Mouse (Mus musculus): ENCODE measurements around the gene Hist1h2ah. TPM values are rescaled to one million over a fixed set of nuclear protein-coding genes. Genes with fewer than 3 reads are reported as not detected.
"Not testable (repeated sequence)": the region's sequence is repeated elsewhere in the genome, so short reads cannot be mapped to it uniquely, and the experiment has no call there.

Hist1h2ah gene
- 1.9 TPM in 1 of 2 replicates, not detected in the other for polyA plus RNA-seq (2015; fragmentation: Nextera tagmentation; extraction: Ambion mirVana)

DNA sequence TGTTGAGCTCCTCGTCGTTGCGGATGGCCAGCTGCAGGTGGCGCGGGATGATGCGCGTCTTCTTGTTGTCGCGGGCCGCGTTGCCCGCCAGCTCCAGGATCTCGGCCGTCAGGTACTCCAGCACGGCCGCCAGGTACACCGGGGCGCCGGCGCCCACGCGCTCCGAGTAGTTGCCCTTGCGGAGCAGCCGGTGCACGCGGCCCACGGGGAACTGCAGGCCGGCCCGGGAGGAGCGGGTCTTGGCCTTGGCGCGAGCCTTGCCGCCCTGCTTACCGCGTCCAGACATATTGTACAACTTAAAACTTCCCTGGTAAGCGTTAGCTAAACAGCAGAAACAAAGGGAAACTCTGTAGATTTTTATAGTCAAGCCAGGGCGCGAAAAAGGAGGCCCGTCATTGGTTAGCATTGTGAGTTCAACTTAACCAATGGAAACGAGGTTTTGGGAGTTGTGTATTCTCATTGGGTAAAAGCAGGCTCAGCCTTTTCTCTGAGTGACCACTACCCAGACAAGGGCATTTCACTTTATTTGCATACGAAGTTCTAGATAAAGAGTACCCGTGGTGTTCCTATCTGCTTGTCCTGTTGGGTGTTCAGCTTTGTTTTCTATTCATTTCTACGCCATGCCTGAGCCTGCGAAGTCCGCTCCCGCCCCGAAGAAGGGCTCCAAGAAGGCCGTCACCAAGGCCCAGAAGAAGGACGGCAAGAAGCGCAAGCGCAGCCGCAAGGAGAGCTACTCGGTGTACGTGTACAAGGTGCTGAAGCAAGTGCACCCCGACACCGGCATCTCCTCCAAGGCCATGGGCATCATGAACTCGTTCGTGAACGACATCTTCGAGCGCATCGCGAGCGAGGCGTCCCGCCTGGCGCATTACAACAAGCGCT, at the start of gene Hist1h2ah, which contains the start of gene Hist1h2bk:
Hist1h2ah (minus strand) TSS at position 302 of the 882 bp plus-strand sequence.
Hist1h2bk (plus strand) TSS at position 604 of the 882 bp plus-strand sequence.
- H3K9me3 ChIP-seq, H3K36me3 ChIP-seq, H3K27me3 ChIP-seq: not testable (repeated sequence)
- under 1% methylated on average over 26 of the region's 69 CpGs for WGBS
- H3K27ac ChIP-seq: peak within 1 kb of the TSS; percentile 77; the same call in 1 of the 2 replicates
- peaks cover 21% of the 10 kb centered on the region for H3K4me1 ChIP-seq (replicated peaks)
- peak within 1 kb of the TSS; percentile 42 for H3K4me3 ChIP-seq
- peak within 1 kb of the TSS; percentile 62 for H3K9ac ChIP-seq
- peak within 1 kb of the TSS; percentile 70 for H3K4me2 ChIP-seq
- peak; percentile 99 for ATAC-seq (ENCODE audit: low FRiP score)

DNA sequence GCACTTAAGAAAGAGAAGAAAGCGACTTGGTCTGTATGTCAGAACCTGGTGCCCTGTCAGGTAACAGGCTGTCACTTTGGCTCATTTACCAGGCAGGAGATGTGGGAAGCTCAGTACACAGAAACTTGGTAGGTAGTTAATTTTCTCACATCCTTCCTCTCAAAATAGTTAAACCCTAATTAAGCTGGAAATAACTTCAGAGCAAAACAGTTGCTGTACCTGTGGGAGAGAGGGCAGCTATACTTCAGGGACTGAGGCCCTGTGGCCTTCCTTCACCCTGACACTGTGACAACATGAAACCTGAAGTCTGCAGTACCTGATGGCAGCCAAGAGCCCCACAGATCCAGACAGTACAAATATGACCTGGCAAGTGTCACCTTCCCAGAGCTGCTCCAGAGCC, 48.8 kb upstream of the Hist1h2ah start, which contains the start of gene Vmn1r188:
Vmn1r188 (plus strand) TSS at position 301 of the 400 bp plus-strand sequence.
- not testable (repeated sequence) for ATAC-seq (ENCODE audit: low FRiP score); H3K9ac ChIP-seq; H3K36me3 ChIP-seq; H3K27me3 ChIP-seq; H3K27ac ChIP-seq; H3K4me3 ChIP-seq; H3K9me3 ChIP-seq; H3K4me2 ChIP-seq; H3K4me1 ChIP-seq (replicated peaks)
- WGBS: 89% methylated on average over 1 of the region's 1 CpGs

GRCm38 (mm10) chr13:22063468-22063867, 28.1 kb upstream of the Hist1h2ah start:
- ATAC-seq (ENCODE audit: low FRiP score): no peak
- no peak overlapping the region for H3K4me2 ChIP-seq
- no peaks in the 10 kb centered on the region for H3K4me1 ChIP-seq (replicated peaks)
- no peak overlapping the region for H3K4me3 ChIP-seq
- no peaks in the 10 kb centered on the region for H3K36me3 ChIP-seq
- H3K27ac ChIP-seq: no peak overlapping the region
- no peak overlapping the region for H3K9ac ChIP-seq
- 84% methylated on average over 1 of the region's 1 CpGs for WGBS
- H3K27me3 ChIP-seq: no peaks in the 10 kb centered on the region
- 0 out of 2 replicates have a peak, but pooled peaks cover 3% of the 10 kb centered on the region for H3K9me3 ChIP-seq

DNA sequence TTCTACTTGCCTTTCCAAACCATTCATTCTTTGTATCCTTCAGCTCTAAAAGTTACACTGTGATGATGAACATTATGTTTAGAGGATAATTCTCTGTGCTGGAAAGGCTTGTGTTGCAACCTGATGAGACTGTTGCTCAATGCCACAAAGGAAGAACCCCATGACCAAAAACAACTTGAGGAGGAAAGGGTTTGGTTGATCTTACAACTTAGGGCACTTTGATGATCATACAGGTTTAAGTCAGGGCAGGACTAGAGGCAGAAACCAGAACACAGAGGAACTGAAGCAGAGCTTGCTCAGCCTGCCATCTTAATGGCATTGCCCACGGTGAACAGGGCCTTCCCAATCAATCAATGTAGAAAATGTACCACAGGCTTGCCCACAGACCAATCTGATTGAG, 26.1 kb upstream of the Hist1h2ah start:
- ATAC-seq (ENCODE audit: low FRiP score): no peak
- H3K9me3 ChIP-seq: 0 out of 2 replicates have a peak, but pooled peaks cover 2% of the 10 kb centered on the region
- WGBS: 83% methylated on average over 1 of the region's 1 CpGs

DNA sequence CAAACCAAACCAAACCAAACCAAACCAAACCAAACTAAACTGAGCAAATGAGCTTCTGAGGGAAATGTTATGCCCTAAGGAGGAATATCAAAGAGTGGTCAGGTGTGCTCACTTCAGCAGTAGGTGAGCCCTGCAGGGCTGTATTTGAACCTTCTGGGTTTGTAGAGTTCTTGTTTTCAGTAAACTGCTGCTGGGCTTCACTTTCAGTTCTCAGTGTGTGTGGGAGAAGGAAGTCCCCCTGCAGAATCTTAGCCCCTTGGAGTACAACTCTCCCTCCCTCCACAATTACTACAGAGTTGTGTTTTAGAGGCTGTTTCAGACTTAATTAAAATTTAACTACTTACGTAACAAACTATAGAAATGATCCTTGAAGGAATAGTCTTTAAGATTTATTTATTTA, 18.4 kb upstream of the Hist1h2ah start:
- H3K4me1 ChIP-seq (replicated peaks): peaks cover 3% of the 10 kb centered on the region
- H3K4me3 ChIP-seq: no peak overlapping the region
- no peaks in the 10 kb centered on the region for H3K9me3 ChIP-seq
- no peak overlapping the region for H3K9ac ChIP-seq
- H3K27me3 ChIP-seq: no peaks in the 10 kb centered on the region
- H3K36me3 ChIP-seq: no peaks in the 10 kb centered on the region
- no peak overlapping the region for H3K27ac ChIP-seq
- ATAC-seq (ENCODE audit: low FRiP score): no peak
- 98% methylated on average over 1 of the region's 1 CpGs for WGBS
- H3K4me2 ChIP-seq: no peak overlapping the region

More for the DNA sequence above, 26.1 kb upstream of the Hist1h2ah start:
- H3K4me2 ChIP-seq: no peak overlapping the region
- no peaks in the 10 kb centered on the region for H3K4me1 ChIP-seq (replicated peaks)
- H3K9ac ChIP-seq: no peak overlapping the region
- no peaks in the 10 kb centered on the region for H3K36me3 ChIP-seq
- no peak overlapping the region for H3K4me3 ChIP-seq
- H3K27ac ChIP-seq: no peak overlapping the region
- H3K27me3 ChIP-seq: no peaks in the 10 kb centered on the region

DNA sequence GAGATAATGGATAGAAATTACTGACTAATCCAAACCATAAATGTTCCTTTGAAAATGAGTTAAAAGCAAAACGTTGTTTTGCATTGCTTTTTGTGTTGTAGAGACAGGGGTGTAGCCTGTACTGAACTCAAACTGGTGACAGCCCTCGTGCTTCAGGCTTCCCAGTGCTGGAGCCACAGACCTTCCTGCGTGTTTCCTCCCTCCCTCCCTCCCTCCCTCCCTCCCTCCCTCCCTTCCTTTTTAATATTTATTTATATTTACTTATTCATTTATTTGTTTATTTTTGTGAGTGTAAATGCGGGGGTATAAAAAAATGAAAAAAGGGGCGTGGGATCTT, 16.1 kb upstream of the Hist1h2ah start:
- Histone ChIP-seq H3K27ac (peak overlapping the region; percentile 86), H3K9ac (peak overlapping the region; percentile 69), H3K36me3 (no peaks in the 10 kb centered on the region), H3K27me3 (no peaks in the 10 kb centered on the region), H3K4me1 (replicated peaks) (peaks cover 3% of the 10 kb centered on the region), H3K4me2 (peak overlapping the region; percentile 56), H3K9me3 (no peaks in the 10 kb centered on the region), H3K4me3 (peak overlapping the region; percentile 54)
- 16% methylated on average over 5 of the region's 5 CpGs for WGBS
- ATAC-seq (ENCODE audit: low FRiP score): peak; percentile 37; the same call in 1 of the 2 replicates

- H3K4me2 ChIP-seq: peak overlapping the region; percentile 56
- peak overlapping the region; percentile 86 for H3K27ac ChIP-seq
- H3K4me1 ChIP-seq (replicated peaks): peaks cover 3% of the 10 kb centered on the region
- peak overlapping the region; percentile 54 for H3K4me3 ChIP-seq
- ATAC-seq (ENCODE audit: low FRiP score): peak; percentile 96
- peak overlapping the region; percentile 69 for H3K9ac ChIP-seq
- under 1% methylated on average over 52 of the region's 52 CpGs for WGBS
- H3K27me3 ChIP-seq: no peaks in the 10 kb centered on the region
- H3K36me3 ChIP-seq: no peaks in the 10 kb centered on the region
- H3K9me3 ChIP-seq: no peaks in the 10 kb centered on the region
Observed at GRCm38 (mm10) chr13:22050591-22051522, 15.5 kb upstream of the Hist1h2ah start.

DNA sequence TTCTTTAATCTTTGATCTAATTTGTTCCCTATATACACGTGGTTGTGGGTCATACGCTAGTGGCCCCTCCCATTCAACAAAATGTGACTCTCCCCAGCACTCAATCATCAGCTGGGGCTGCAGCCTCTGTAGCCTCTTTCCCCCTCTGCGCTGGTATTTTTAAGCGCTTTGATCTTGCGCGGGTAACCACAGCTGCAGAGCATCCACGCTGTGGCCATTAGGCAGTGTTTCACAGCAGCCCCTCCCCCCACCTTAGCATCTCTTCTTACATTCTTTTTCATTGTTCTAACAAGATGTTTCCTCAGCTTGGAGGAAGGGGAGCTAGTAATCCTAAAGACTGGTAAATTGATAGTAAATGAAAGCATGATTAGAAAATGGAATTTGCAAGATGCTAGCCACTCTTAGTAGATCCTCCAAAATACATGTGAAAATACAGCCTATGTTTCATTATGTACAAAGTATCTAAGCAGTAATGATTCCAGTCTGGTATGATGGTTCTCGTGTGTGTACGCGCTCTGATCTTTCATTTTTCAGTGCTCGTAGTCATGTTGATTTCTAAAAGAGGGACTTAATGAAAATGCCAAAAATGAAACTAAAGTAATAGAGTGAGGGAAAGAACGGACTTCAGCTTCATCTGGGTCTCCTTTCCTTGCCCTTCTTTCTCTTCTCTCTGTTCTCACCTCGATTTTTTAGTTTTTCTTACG, 14.5 kb upstream of the Hist1h2ah start:
- no peaks in the 10 kb centered on the region for H3K9me3 ChIP-seq
- H3K27me3 ChIP-seq: no peaks in the 10 kb centered on the region
- H3K27ac ChIP-seq: peak overlapping the region; percentile 86
- peaks cover 3% of the 10 kb centered on the region for H3K4me1 ChIP-seq (replicated peaks)
- 1% methylated on average over 14 of the region's 14 CpGs for WGBS
- peak overlapping the region; percentile 56 for H3K4me2 ChIP-seq
- peak overlapping the region; percentile 54 for H3K4me3 ChIP-seq
- ATAC-seq (ENCODE audit: low FRiP score): peak; percentile 47
- H3K36me3 ChIP-seq: no peaks in the 10 kb centered on the region
- peak overlapping the region; percentile 69 for H3K9ac ChIP-seq

- ATAC-seq (ENCODE audit: low FRiP score): no peak
- Histone ChIP-seq H3K27ac (no peak overlapping the region), H3K36me3 (no peaks in the 10 kb centered on the region), H3K9me3 (no peaks in the 10 kb centered on the region), H3K4me1 (replicated peaks) (peaks cover 3% of the 10 kb centered on the region), H3K9ac (no peak overlapping the region), H3K4me3 (no peak overlapping the region), H3K27me3 (no peaks in the 10 kb centered on the region), H3K4me2 (no peak overlapping the region)
- 81% methylated on average over 2 of the region's 2 CpGs for WGBS
Observed at GRCm38 (mm10) chr13:22049041-22049440, 13.7 kb upstream of the Hist1h2ah start.

DNA sequence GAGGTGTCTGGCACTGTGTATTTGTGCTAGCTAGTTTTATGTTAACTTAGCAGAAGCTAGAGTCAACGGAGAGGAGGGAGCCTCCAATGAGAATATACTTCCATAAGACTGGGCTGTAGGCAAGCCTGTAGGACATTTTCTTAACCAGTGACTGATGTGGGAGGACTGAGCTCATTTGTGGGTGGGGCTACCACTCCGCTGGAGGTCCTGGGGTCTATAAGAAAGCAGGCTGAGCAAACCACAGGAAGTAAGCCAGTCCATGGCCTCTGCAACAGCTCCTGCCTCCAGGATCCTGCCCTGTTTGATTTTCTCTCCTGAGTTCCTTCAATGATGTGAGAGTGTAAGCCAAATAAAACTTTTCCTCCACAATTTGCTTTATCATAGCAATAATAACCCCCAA, 9.9 kb upstream of the Hist1h2ah start:
- 70% methylated on average over 2 of the region's 2 CpGs for whole genome bisulfite sequencing
- Histone ChIP-seq H3K4me3 (no peak overlapping the region), H3K4me1 (replicated peaks) (peaks cover 19% of the 10 kb centered on the region), H3K27me3 (no peaks in the 10 kb centered on the region), H3K27ac (no peak overlapping the region), H3K9ac (no peak overlapping the region), H3K9me3 (no peaks in the 10 kb centered on the region), H3K4me2 (no peak overlapping the region), H3K36me3 (no peaks in the 10 kb centered on the region)
- no peak for ATAC-seq (ENCODE audit: low FRiP score)

DNA sequence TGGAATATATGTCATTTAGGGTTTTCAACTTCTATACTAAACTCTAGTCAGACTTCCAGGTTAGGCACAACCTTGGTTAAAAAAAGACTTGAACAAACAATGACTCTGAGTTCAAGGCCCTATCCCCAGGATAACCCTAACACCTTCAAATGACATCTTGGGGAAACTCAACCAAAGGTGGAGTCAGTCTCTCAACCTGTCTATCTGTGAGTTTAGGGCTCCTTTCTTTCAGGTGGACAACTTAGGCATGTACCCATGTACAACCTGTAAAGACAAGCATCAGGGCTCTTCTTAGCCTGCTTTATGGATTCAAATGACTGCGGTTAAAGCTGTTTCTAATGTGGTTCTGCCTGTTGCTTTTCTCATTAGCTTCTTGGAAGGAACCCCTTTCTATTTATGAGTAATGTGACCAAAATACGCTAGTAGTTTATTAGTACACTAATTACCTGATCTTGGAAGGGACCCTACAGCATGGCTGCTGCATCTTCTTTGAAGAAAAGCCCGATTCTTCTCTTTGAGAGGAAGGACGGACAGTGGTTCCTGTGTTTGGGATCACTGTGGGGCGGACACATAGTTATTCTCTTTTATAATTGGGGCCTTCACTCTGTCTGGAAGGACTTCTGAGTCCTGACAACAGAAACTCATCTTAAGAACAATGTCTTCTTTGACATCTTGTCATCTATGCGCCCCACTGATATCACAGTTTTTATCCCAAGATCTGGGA, 9.2 kb upstream of the Hist1h2ah start:
- Histone ChIP-seq H3K4me1 (replicated peaks) (peaks cover 22% of the 10 kb centered on the region), H3K27me3 (no peaks in the 10 kb centered on the region), H3K4me3 (no peak overlapping the region), H3K36me3 (no peaks in the 10 kb centered on the region), H3K9ac (no peak overlapping the region), H3K4me2 (no peak overlapping the region), H3K27ac (no peak overlapping the region), H3K9me3 (no peaks in the 10 kb centered on the region)
- no peak for ATAC-seq (ENCODE audit: low FRiP score)
- WGBS: 89% methylated on average over 6 of the region's 6 CpGs
